Mouse (Mus musculus) C2C12 (cell line): ENCODE measurements at regions not wholly inside any gene's neighbourhood (a gene's known extent, or its start where the extent isn't known, plus 50 kb on each side); places are given as distances from the start of the nearest gene placed in this dataset.

Experiments
- CEBPB ChIP-seq: IDR thresholded peaks from one replicate; pipeline ENCODE4 v1.6.1; 2011; ENCODE audit warnings: low read depth, mild to moderate bottlenecking, control low read depth, moderate library complexity
- CTCF ChIP-seq: IDR thresholded peaks from one replicate; pipeline ENCODE4 v1.5.1; 2011; ENCODE audit not compliant: control insufficient read depth, insufficient read depth, insufficient read length
- MAX ChIP-seq: IDR thresholded peaks from one replicate; pipeline ENCODE4 v1.6.1; 2011; ENCODE audit warnings: mild to moderate bottlenecking, control low read depth
- MYOD1 ChIP-seq: IDR thresholded peaks from one replicate; pipeline ENCODE4 v1.6.1; 2011; ENCODE audit warnings: low read depth; ENCODE audit not compliant: control insufficient read depth, insufficient read length
- MYOG ChIP-seq: IDR thresholded peaks from one replicate; pipeline ENCODE4 v1.6.1; 2011; ENCODE audit not compliant: control insufficient read depth, insufficient read length; ENCODE audit errors: extremely low read depth
- USF1 ChIP-seq: IDR thresholded peaks from one replicate; pipeline ENCODE4 v1.6.1; 2011; ENCODE audit warnings: low read depth, mild to moderate bottlenecking, control low read depth, moderate library complexity

DNA sequence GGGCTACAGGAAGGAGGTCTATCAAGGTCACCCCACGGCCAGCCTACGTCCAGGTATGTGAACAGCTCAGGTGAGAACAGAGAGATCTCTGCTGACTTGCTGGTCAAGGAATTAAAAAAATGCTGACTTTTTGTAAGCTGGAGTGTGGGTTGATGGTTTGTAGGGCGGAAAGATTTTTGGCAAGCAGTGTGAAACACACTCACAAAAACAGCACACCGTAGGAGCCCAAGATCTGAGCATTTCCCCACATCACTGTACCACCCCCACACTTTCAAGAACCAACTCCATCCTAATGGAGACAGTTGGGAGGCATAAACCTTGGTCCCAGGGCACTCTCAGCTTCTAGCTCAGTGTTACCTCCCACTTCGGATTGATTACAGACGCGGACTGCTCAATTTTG, 200.5 kb downstream of the Rplp1 start:
- no peak for TF ChIP-seq MAX
- no peak for TF ChIP-seq CTCF
- TF ChIP-seq USF1: no peak
- TF ChIP-seq CEBPB: no peak
- no peak for TF ChIP-seq MYOG
- no peak for TF ChIP-seq MYOD1
